Mouse (Mus musculus) neural tube, embryonic 11.5 days (tissue): ENCODE data around the gene Adamtsl4. TPM values are rescaled to one million over a fixed set of nuclear protein-coding genes. Genes with fewer than 3 reads are reported as not detected.

Experiments used
- ATAC-seq: fragments of 200-750 bp; cut with Nextera tagmentation; 2 replicates; pipeline ENCODE4 v1.8.0; 2017; ENCODE audit warnings: moderate number of reproducible peaks, mild to moderate bottlenecking, moderate TSS enrichment, moderate library complexity; ENCODE audit not compliant: insufficient read depth, low FRiP score, low TSS enrichment
- DNase-seq: peaks from one replicate; pipeline ENCODE4 v3.0.0-alpha.2; 2015; ENCODE audit warnings: low spot score
- H3K27ac ChIP-seq: fragments of 300-500 bp; sonication (generic); 2 replicates; pipeline ENCODE4 v1.5.1; 2014; ENCODE audit warnings: low read depth, mild to moderate bottlenecking, low read length
- H3K27me3 ChIP-seq: fragments of 300-500 bp; sonication (generic); 2 replicates; pipeline ENCODE4 v1.6.1; 2014; ENCODE audit warnings: mild to moderate bottlenecking, low read length, mixed read lengths; ENCODE audit not compliant: control insufficient read depth, insufficient read depth
- H3K36me3 ChIP-seq: fragments of 300-500 bp; sonication (generic); 2 replicates; pipeline ENCODE4 v1.6.1; 2014; ENCODE audit warnings: mild to moderate bottlenecking, low read length, moderate library complexity, mixed read lengths; ENCODE audit not compliant: control insufficient read depth, insufficient read depth
- H3K4me1 ChIP-seq: fragments of 300-500 bp; sonication (generic); 2 replicates; pipeline ENCODE4 v1.6.1; 2014; ENCODE audit warnings: low read length, mixed read lengths; ENCODE audit not compliant: control insufficient read depth, insufficient read depth
- H3K4me2 ChIP-seq: fragments of 300-500 bp; sonication (generic); 2 replicates; pipeline ENCODE4 v1.6.1; 2014; ENCODE audit warnings: low read depth, mild to moderate bottlenecking, moderate library complexity
- H3K4me3 ChIP-seq: fragments of 300-500 bp; sonication (generic); 2 replicates; pipeline ENCODE4 v1.5.1; 2014; ENCODE audit warnings: low read depth, low read length
- H3K9ac ChIP-seq: fragments of 300-500 bp; sonication (generic); 2 replicates; pipeline ENCODE4 v1.6.1; 2014; ENCODE audit warnings: mild to moderate bottlenecking, low read length
- H3K9me3 ChIP-seq: fragments of 300-500 bp; sonication (generic); 2 replicates; pipeline ENCODE4 v1.6.1; 2016; ENCODE audit warnings: low read length; ENCODE audit not compliant: control insufficient read depth
- WGBS: fragments of 180-500 bp; shearing (Covaris S2); extraction: QIAGEN DNeasy Blood & Tissue Kit; methylation state at CpG from one replicate; pipeline ENCODE4 v1.1.7; 2014; 5-methylcytosine and 5-hydroxymethylcytosine counted together
- microRNA-seq: library from miRNA; unstranded; fragments of <30 nt; microRNA quantifications from one replicate; pipeline ENCODE4, GENCODE M21; 2016
- polyA plus RNA-seq: library from polyadenylated mRNA; unstranded; fragments of >200 nt; fragmentation: Nextera tagmentation; extraction: Ambion mirVana; gene quantifications from 2 replicates; pipeline ENCODE4 v1.2.1, GENCODE M21; 2014

The Adamtsl4 gene
- polyA plus RNA-seq, 1 experiment from 2014 or later, result 0.82 TPM

GRCm38 (mm10) chr3:95631304-95631703, 56.4 kb downstream of the Adamtsl4 start:
- H3K4me2 ChIP-seq, result no peak overlapping the region
- DNase-seq (no peak), ATAC-seq (no peak)
- peaks cover 4% of the 10 kb centered on the region for H3K4me1 ChIP-seq
- no peaks in the 10 kb centered on the region for H3K9me3 ChIP-seq
- peaks cover 27% of the 10 kb centered on the region for H3K36me3 ChIP-seq
- H3K27ac ChIP-seq, result no peak overlapping the region
- H3K27me3 ChIP-seq, result no peaks in the 10 kb centered on the region
- no peak overlapping the region for H3K9ac ChIP-seq
- no peak overlapping the region for H3K4me3 ChIP-seq
- WGBS, result 84% methylated on average over 6 of the region's 6 CpGs

GRCm38 (mm10) chr3:95630856-95631255, 56.9 kb downstream of the Adamtsl4 start:
- Histone ChIP-seq H3K27me3 (no peaks in the 10 kb centered on the region), H3K9me3 (no peaks in the 10 kb centered on the region), H3K27ac (no peak overlapping the region), H3K4me3 (no peak overlapping the region), H3K36me3 (peaks cover 25% of the 10 kb centered on the region), H3K4me1 (peaks cover 8% of the 10 kb centered on the region), H3K4me2 (no peak overlapping the region), H3K9ac (no peak overlapping the region)
- ATAC-seq, result no peak
- WGBS, result 93% methylated on average over 3 of the region's 3 CpGs
- no peak for DNase-seq

GRCm38 (mm10) chr3:95629755-95630154, 58.0 kb downstream of the Adamtsl4 start:
- no peaks in the 10 kb centered on the region for H3K27me3 ChIP-seq
- H3K4me1 ChIP-seq, result peaks cover 8% of the 10 kb centered on the region
- H3K9ac ChIP-seq, result no peak overlapping the region
- peaks cover 25% of the 10 kb centered on the region for H3K36me3 ChIP-seq
- WGBS, result 87% methylated on average over 4 of the region's 4 CpGs
- no peak overlapping the region for H3K27ac ChIP-seq
- DNase-seq (no peak), ATAC-seq (no peak)
- H3K4me2 ChIP-seq, result no peak overlapping the region
- no peaks in the 10 kb centered on the region for H3K9me3 ChIP-seq
- no peak overlapping the region for H3K4me3 ChIP-seq

- no peak for ATAC-seq
- Histone ChIP-seq H3K4me2 (no peak overlapping the region), H3K9ac (no peak overlapping the region), H3K36me3 (peaks cover 25% of the 10 kb centered on the region), H3K9me3 (no peaks in the 10 kb centered on the region), H3K4me3 (no peak overlapping the region), H3K4me1 (peaks cover 8% of the 10 kb centered on the region), H3K27me3 (no peaks in the 10 kb centered on the region), H3K27ac (no peak overlapping the region)
- WGBS, result 93% methylated on average over 5 of the region's 5 CpGs
- no peak for DNase-seq
These were observed 60.0 kb downstream of the Adamtsl4 start for GRCm38 (mm10) chr3:95627763-95628162.

Small RNA genes within 50 kb of the gene (microRNA-seq; reads per million reads assigned to microRNA genes)
- gene Mir7014, result not detected

Other genes starting within 250 kb of the Adamtsl4 start
- gene Ctsk, start 188.7 kb downstream of the Adamtsl4 start, polyA plus RNA-seq, result 7.3 and 8.4 TPM in 2 replicates
- gene Ctss, start 161.1 kb downstream of the Adamtsl4 start, polyA plus RNA-seq, result 8.3 and 8.8 TPM in 2 replicates
- gene Hormad1, start 128.2 kb downstream of the Adamtsl4 start, polyA plus RNA-seq, result not detected in 2 replicates
- 41.2 and 41.5 TPM in 2 replicates for gene Golph3l, start 99.0 kb downstream of the Adamtsl4 start, polyA plus RNA-seq
- 84.4 TPM in 2 replicates for gene Ensa, start 62.9 kb downstream of the Adamtsl4 start, polyA plus RNA-seq
- gene Mcl1, start 29.1 kb downstream of the Adamtsl4 start, polyA plus RNA-seq, result 75.7 and 79.4 TPM in 2 replicates
- gene Ecm1, start 51.7 kb upstream of the Adamtsl4 start, polyA plus RNA-seq, result 20.5 and 21.5 TPM in 2 replicates
- gene Tars2, start 72.3 kb upstream of the Adamtsl4 start, polyA plus RNA-seq, result 46.8 and 56.5 TPM in 2 replicates
- 21.1 and 21.6 TPM in 2 replicates for gene Rprd2, start 130.9 kb upstream of the Adamtsl4 start, polyA plus RNA-seq
- 65.9 and 69.6 TPM in 2 replicates for gene Prpf3, start 168.0 kb upstream of the Adamtsl4 start, polyA plus RNA-seq
- 347 and 348 TPM in 2 replicates for gene Mrps21, start 183.6 kb upstream of the Adamtsl4 start, polyA plus RNA-seq
- 3.3 and 5.0 TPM in 2 replicates for gene Ciart, start 194.3 kb upstream of the Adamtsl4 start, polyA plus RNA-seq
- gene BC028528, start 204.1 kb upstream of the Adamtsl4 start, polyA plus RNA-seq, result 10.8 and 14.6 TPM in 2 replicates
- 35.9 and 36.2 TPM in 2 replicates for gene Aph1a, start 206.1 kb upstream of the Adamtsl4 start, polyA plus RNA-seq
- gene Car14, start 216.8 kb upstream of the Adamtsl4 start, polyA plus RNA-seq, result 35.7 and 36.5 TPM in 2 replicates
- 119 and 131 TPM in 2 replicates for gene Anp32e, start 241.3 kb upstream of the Adamtsl4 start, polyA plus RNA-seq